Mouse (Mus musculus) erythroblast, embryonic 14.5 days (primary cell): ENCODE results near the gene Ide. TPM values are rescaled to one million over a fixed set of nuclear protein-coding genes. Genes with fewer than 3 reads are reported as not detected.
A peak's percentile ranks its signal among the peaks of the same experiment; 100 is the strongest.
"Not testable (repeated sequence)": the region's sequence is repeated elsewhere in the genome, so short reads cannot be mapped to it uniquely, and the experiment has no call there.

Experiments
- H3K27me3 ChIP-seq: 2 replicates; pipeline ENCODE4 v1.6.1; 2012; ENCODE audit warnings: inconsistent platforms; ENCODE audit not compliant: control insufficient read depth
- H3K36me3 ChIP-seq: 2 replicates; pipeline ENCODE4 v1.6.1; 2012; ENCODE audit warnings: mild to moderate bottlenecking, inconsistent platforms; ENCODE audit not compliant: control insufficient read depth
- H3K4me1 ChIP-seq: 2 replicates; pipeline ENCODE4 v1.6.1; 2012; ENCODE audit warnings: inconsistent platforms; ENCODE audit not compliant: control insufficient read depth
- H3K4me3 ChIP-seq: replicated peaks from 2 replicates; pipeline ENCODE3; 2012; ENCODE audit warnings: moderate library complexity, mild to moderate bottlenecking, inconsistent platforms
- H3K9me3 ChIP-seq: 2 replicates; pipeline ENCODE4 v1.6.1; 2012; ENCODE audit warnings: low read length, inconsistent platforms, mixed read lengths; ENCODE audit not compliant: control insufficient read depth
- GATA1 ChIP-seq: IDR thresholded peaks from 2 replicates; pipeline ENCODE4 v1.6.1; 2012; ENCODE audit warnings: low read length, inconsistent platforms, mixed read lengths
- TAL1 ChIP-seq: IDR thresholded peaks from 3 replicates; pipeline ENCODE4 v1.6.1; 2012; ENCODE audit warnings: low read length, inconsistent platforms, mixed read lengths
- polyA plus RNA-seq: library from polyadenylated mRNA; stranded (reverse); fragments of >175 nt; gene quantifications from 2 replicates; pipeline ENCODE4 v1.2.3, GENCODE M21; 2012

Ide gene
- polyA plus RNA-seq, 1 experiment, result 0.24 TPM

- H3K4me3 ChIP-seq, result peak overlapping the region; percentile 64
- peaks cover 20% of the 10 kb centered on the region for H3K36me3 ChIP-seq
- peaks cover 15% of the 10 kb centered on the region for H3K27me3 ChIP-seq
- TF ChIP-seq GATA1 (peak; percentile 64), TAL1 (peak; percentile 72)
- peaks cover 88% of the 10 kb centered on the region for H3K4me1 ChIP-seq
- no peaks in the 10 kb centered on the region for H3K9me3 ChIP-seq
Observed at GRCm38 (mm10) chr19:37237712-37238437, 99.8 kb downstream of the Ide start.

- peaks cover 20% of the 10 kb centered on the region for H3K36me3 ChIP-seq
- peak overlapping the region; percentile 64 for H3K4me3 ChIP-seq
- peaks cover 92% of the 10 kb centered on the region for H3K4me1 ChIP-seq
- TF ChIP-seq GATA1, result no peak
- TF ChIP-seq TAL1, result no peak
- no peaks in the 10 kb centered on the region for H3K9me3 ChIP-seq
- peaks cover 15% of the 10 kb centered on the region for H3K27me3 ChIP-seq
Observed at GRCm38 (mm10) chr19:37237306-37237705, 100.3 kb downstream of the Ide start.

DNA sequence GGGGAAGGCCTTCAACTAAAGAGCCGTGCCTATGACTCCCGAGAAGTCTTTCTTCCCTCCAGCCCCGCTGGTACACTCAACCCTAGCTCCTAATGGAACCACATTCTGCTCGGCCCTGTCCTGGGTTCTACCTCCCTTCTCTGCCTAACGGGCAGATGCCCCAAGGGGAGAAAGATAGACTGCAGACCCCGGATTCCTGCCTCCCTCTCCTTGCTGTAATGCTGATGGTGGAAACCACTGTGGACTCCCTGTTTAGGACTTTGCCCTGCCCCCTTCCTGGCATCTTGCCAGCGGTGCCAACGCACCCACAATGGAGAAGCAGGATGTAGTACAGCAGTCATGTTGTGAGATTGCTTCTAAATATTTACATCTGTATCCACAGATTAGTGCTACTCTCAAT, 101.8 kb downstream of the Ide start:
- H3K36me3 ChIP-seq, result peaks cover 28% of the 10 kb centered on the region
- no peak for TF ChIP-seq TAL1
- H3K4me1 ChIP-seq, result peaks cover 96% of the 10 kb centered on the region
- H3K27me3 ChIP-seq, result peaks cover 15% of the 10 kb centered on the region
- H3K4me3 ChIP-seq, result peak overlapping the region; percentile 11
- H3K9me3 ChIP-seq, result no peaks in the 10 kb centered on the region

- Histone ChIP-seq H3K4me1 (peaks cover 90% of the 10 kb centered on the region), H3K4me3 (peak overlapping the region; percentile 71)
- TF ChIP-seq GATA1 (no peak), TAL1 (no peak)
Observed at GRCm38 (mm10) chr19:37233561-37234539, 103.8 kb downstream of the Ide start.

GRCm38 (mm10) chr19:37232598-37232997, 105.1 kb downstream of the Ide start:
- not testable (repeated sequence) for H3K9me3 ChIP-seq
- Histone ChIP-seq H3K4me1 (peaks cover 82% of the 10 kb centered on the region), H3K4me3 (peak overlapping the region; percentile 71), H3K36me3 (peaks cover 47% of the 10 kb centered on the region), H3K27me3 (peaks cover 15% of the 10 kb centered on the region)
- TF ChIP-seq GATA1 (peak; percentile 66), TAL1 (peak; percentile 83)

More at GRCm38 (mm10) chr19:37233561-37234539, 103.8 kb downstream of the Ide start:
- Histone ChIP-seq H3K27me3 (peaks cover 15% of the 10 kb centered on the region), H3K9me3 (no peaks in the 10 kb centered on the region), H3K36me3 (peaks cover 39% of the 10 kb centered on the region)

DNA sequence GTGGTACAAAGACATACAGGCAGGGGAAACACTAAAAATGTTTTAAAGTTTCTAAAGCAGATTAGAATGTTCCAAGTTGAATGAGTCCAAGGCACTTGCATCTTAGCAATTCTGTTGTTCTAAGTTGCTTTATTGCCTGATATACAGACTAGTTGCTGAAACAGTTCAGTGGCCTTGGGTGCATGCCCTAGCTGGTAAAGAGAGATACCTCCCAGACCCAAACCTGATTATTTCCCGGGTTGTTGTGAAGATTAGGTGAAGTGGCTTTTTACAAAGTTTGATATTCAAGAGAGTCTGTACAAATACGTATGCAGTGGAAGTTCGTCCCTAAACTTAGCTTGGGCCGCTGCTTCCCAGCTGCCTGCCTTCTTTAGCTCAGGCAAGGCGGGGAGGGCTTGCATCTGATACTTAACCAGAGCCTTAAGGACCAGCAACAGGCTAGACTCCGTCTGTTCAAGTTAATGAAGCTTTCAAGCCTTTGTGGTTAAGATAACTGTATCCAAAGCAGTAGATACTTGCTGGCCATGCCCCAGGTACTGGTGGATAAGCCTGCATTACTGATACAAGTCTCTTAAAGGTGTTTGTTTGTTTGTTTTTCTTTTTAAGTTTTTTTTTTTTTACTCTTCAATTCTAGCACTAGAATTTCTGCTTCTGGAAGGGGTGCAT, 112.3 kb downstream of the Ide start:
- Histone ChIP-seq H3K4me1 (peaks cover 43% of the 10 kb centered on the region), H3K36me3 (peaks cover 87% of the 10 kb centered on the region)
- TF ChIP-seq GATA1 (no peak), TAL1 (no peak)

More for the DNA sequence above, 112.3 kb downstream of the Ide start:
- Histone ChIP-seq H3K27me3 (no peaks in the 10 kb centered on the region), H3K9me3 (no peaks in the 10 kb centered on the region), H3K4me3 (no peak overlapping the region)

Other genes starting within 250 kb of the Ide start
- 23.8 and 29.4 TPM in 2 replicates for gene March5, start 130.3 kb downstream of the Ide start, polyA plus RNA-seq
- gene Cpeb3, start 129.3 kb downstream of the Ide start, polyA plus RNA-seq, result 7.6 and 10.1 TPM in 2 replicates
- gene Kif11, start 38.6 kb upstream of the Ide start, polyA plus RNA-seq, result 0.93 and 1.1 TPM in 2 replicates
- 0.22 and 0.34 TPM in 2 replicates for gene Hhex, start 97.0 kb upstream of the Ide start, polyA plus RNA-seq
- 0.98 and 1.4 TPM in 2 replicates for gene Exoc6, start 212.6 kb upstream of the Ide start, polyA plus RNA-seq